Mouse (Mus musculus) ovary, adult 18-20 months (tissue): Measurements from ENCODE around the gene Hmgb1.

ENCODE experiments used
- DNase-seq: peaks from one replicate; pipeline ENCODE4 v3.0.0; 2022; ENCODE audit warnings: low spot score, mixed read lengths

The Hmgb1 gene

GRCm38 (mm10) chr5:149104096-149104725 is 80.1 kb downstream of the Hmgb1 start:
- DNase-seq, result no peak

DNA sequence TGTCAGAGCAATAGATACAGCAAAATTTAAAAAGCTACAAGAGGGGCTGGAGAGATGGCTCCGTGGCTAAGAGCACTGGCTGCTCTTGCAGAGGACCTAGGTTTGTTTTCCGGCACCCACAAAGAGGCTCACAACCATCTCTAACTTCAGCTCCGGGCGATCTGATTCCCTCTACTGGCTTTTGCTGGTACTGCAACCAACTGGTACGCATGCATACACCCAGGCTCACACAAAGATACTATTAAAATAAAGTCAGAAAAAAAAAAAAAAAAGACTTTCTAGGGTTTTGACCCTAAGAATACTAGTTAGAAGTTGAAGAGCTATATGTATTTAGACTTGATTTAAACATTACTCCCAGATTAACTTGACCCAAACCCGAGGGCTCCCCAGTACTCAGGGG is 82.4 kb downstream of the Hmgb1 start:
- DNase-seq, result no peak

GRCm38 (mm10) chr5:149100091-149100490 is 84.2 kb downstream of the Hmgb1 start:
- DNase-seq, result no peak

DNA sequence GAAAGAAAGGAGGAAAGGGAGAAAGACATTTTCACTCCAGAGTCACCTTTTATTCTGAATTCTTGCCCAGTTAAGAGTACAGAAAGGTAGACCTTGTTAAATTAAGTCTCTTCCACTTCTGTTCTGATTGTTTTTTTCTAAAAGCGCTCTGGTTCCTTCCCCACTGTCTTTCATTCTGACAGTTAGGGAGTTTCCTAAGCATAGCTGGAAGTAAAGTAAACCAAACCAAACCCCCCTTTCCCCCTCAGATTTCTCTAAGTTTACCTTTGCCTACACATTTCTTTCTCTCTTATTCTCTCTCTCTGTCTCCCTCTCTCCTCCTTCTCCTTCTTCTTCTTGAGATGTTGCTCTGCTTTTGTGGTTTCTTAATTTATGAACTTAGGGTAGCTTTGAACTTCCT is 85.3 kb downstream of the Hmgb1 start:
- DNase-seq, result no peak

DNA sequence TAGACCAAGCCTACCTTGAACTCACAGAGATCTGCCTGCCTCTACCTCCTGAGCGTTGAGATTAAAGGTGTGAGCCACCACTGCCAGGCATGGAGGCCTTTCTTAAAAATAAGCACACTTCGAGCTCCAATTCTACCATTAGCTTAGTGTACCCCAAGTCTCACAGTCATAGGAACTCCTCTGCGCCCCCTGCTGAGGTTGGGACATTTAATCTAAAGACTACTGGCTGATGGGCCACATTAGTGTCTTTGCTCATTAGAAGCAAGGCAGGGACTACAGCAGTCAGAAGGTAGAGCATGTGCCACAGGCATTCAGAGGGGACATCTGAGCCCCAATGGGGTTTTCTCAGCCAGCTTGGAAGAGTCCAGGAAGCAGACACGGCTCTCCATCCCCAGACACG is 86.4 kb downstream of the Hmgb1 start:
- DNase-seq, result no peak

- DNase-seq, result no peak
Observed at GRCm38 (mm10) chr5:149096284-149096683, 88.0 kb downstream of the Hmgb1 start.

DNA sequence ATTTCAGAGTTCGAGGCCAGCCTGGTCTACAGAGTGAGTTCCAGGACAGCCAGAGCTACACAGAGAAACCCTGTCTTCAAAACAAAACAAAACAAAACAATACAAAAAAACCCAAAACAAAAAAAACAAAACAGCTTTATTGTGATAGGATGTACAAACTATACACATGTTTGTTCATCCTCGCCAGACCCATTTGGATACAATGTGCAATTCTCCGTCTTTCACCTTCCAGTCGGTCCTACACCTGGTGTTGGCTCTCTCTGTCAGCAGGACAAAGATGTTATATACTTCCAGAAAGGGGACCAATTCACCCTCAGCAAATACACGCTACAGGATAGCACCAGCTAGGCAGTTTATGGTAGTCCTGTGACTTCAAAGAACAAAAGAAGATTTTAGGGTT is 91.4 kb downstream of the Hmgb1 start:
- no peak for DNase-seq

- DNase-seq, result no peak
Observed at GRCm38 (mm10) chr5:149092526-149092925, 91.8 kb downstream of the Hmgb1 start.

DNA sequence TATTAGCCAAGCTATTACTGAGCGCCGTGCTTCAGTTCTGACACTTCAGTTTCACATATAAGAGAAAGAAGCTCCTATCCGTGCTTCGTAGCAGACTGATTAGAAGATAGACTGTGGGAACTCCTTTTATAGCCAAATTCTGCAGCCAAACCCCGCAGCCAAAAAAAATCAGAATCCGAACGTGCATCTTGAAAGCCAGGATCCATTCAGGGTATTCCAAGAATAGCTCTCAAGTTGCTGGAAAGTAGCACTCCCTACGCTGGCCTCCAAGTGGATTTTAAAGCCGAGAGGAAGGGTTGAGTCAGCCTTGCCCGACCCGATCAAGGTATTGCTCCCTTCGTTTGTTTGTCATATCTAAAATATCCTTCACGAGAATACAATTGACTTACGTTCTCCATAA is 93.0 kb downstream of the Hmgb1 start:
- DNase-seq, result no peak

GRCm38 (mm10) chr5:149089860-149090259 is 94.4 kb downstream of the Hmgb1 start:
- no peak for DNase-seq

- no peak for DNase-seq
Observed at GRCm38 (mm10) chr5:149089456-149089855, 94.8 kb downstream of the Hmgb1 start.

- no peak for DNase-seq
Observed at GRCm38 (mm10) chr5:149088891-149089290, 95.4 kb downstream of the Hmgb1 start.

DNA sequence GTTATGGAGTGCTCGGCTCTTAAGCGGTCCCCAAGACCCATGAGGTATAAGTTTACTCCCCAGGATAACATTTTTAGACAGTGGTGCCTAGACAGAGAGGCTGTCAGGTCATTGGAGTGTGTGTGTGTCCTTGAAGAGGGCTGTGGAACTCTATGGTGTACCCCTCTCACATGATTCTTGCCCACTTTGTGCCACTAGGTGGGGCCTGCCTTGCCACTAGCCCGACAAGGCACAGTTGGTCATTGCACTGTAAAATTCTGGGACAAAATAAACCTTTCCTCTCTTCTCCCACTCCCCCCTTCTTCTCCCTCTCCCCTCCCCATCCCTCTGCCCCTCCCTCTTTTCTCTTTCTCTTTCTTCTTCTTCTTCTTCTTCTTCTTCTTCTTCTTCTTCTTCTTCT is 96.1 kb downstream of the Hmgb1 start:
- DNase-seq, result no peak

DNA sequence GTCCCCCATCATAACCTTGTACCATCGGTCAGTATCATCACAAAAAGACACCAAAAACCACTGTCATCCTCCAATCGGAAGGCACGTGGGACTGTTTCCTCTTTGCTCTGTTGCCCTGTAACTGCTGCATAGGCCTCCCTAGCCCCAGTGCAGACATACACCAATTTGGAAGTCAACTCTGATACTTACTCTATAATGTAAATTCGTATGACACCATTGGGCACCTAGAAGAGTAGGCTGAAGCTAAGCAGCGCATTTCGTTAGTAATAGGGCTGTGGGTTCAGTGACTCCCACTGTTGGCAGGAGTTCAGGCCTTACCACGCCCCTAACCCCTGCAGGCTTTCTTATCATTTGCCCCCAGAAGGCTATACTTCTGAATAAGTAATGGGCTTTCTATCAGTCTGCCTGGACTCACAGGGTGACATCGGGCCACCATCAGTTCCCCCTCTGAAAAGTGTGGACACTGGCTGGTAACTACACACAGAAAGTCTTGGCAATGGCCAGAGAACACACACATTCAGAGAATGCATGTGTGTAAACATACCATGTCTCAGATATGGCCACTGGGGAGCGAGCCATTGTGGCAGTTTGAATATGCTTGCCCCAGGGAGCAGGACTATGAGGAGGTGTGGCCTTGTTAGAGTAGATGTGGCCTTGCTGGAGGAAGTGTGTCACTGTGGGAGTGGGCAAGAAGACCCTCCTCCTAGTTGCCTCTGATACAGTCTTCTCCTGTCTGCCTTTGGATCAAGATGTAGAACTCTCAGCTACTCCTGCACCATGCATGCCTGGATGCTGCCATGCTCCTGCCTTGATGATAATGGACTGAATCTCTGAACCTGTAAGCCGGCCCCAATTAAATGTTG is 97.7 kb downstream of the Hmgb1 start:
- DNase-seq, result no peak

GRCm38 (mm10) chr5:149080466-149080865 is 103.8 kb downstream of the Hmgb1 start:
- no peak for DNase-seq

GRCm38 (mm10) chr5:149079758-149080150 is 104.5 kb downstream of the Hmgb1 start:
- DNase-seq, result no peak

DNA sequence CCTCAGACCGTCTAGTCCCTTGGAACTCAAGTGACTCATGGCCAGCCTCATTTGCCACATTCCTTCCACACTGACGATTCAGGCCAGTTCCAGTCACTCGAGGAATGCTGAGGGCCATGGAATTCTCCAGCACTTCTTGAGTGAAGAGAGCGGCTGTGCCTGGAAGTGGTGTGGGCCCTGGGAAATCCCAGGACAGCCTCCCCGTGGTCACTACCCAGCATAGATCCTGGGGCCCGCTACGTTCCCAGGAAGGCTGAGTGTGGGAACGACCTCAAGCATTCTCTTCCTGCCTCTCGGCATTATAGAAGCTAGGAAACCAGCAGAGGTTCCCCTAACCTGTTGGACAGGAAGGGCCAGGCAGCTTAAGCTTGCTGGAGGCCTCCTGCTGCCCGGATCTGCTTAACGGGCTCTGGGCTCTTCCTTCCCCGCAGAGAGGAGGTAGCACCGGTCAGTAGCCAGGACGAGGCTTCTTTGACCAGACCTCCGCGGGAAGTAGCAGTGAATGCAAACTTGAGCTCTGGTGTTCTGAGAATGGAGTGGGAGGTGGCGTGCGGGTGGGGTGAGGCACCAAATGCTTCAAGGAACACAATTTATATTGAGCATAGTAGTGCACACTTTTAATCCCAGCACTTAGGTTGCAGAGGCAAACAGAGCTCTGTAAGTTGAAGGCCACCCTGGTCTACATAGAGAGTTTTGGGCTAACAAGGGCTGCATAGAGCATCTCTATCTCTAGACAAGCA is 105.1 kb downstream of the Hmgb1 start:
- DNase-seq, result no peak

DNA sequence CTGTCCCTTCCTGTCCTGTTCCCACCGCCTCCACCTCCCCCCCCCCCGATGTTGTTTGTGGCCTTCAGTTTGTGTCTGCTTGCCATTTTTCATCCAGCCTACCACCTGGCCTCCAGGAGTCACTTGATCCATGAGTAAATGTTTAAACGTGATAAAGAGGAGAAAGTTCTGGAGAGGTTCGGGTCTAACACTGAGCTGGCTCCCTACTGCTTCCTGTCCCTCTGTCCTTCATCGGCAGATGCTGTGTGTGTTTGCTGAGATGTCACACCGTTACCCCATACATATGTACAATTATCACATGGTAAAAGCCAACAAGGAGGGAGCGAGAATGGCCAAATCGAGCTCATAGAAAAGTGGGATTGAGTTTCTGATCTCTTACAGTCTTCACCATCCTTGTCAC is 107.2 kb downstream of the Hmgb1 start:
- DNase-seq, result no peak

DNA sequence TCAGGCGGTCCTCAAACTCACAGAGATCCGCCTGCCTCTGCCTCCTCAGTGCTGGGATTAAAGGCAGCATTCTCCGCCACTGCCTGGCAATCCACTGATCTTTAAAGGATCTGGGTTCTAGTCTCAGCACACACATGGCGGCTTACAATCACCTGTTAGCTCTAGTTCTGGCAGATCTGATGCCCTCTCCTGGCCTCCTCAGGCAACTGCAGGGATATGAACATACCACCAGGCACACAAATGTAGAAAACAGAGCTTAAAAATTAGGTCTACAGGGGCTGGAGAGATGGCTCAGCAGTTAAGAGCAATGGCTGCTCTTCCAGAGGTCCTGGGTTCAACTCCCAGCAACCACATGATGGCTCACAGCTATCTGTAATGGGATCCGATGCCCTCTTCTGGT is 112.7 kb downstream of the Hmgb1 start:
- DNase-seq, result no peak

DNA sequence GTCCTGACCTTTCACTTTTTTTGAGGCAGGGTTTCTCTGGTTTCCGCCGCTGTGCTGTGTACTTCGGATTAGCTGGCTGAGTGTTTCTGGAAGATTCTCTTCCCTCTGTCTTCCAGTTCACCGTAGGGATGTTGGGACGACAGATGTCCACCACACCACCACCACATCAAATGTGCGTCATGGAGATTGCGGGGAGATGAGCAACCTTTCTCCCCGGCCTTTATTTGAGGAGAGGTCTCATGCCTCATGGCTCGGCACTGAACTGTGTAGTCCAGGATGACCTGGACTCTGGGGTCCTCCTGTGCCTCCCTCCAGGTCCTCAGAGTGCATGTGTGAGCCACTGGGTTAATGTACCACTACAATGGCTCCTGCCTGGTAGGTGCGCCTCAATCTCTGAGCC is 115.5 kb downstream of the Hmgb1 start:
- DNase-seq, result no peak

DNA sequence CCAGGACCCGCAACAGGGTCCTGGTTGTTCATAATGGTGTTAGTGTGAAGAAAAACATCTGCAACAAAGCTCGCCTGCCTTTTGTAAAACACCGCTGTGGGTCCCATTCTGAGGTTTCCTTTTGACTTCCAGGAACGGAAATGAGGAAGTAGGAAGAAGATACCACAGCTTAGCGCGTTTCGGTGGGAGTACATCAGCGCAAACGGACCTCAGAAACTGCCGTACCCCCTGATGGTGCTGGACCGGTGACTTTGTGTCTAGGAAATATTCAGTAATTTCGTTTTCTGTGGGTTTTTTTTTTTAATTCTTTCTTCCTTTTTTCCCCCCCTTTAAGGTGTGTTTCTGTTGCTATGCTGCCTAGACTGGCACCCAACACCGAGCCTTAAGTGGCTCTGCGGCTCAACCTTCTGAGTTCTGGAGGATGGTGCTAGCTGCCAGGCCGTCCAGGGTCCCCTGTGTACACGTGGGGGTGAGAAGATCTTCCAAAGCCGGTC is 116.0 kb downstream of the Hmgb1 start:
- DNase-seq, result no peak

GRCm38 (mm10) chr5:149067501-149067961 is 116.8 kb downstream of the Hmgb1 start:
- no peak for DNase-seq

DNA sequence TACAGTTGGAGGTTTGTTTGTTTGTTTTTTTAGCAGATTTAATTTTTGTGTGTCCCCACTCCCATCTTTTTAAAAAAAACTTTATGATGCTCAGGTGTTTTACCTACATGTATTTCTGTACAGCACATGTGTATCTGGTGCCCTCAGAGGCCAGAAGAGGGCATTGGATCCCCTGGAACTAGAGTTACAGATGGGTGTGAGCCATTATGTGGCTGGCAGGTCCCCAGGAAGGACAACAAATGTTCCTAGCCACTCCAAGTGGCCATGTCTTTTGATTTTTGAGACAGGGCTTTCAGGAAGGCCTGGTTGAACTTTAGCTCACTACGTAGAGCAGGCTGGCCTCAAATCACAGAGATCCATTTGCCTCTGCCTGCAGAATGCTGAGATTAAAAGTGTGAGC is 121.5 kb downstream of the Hmgb1 start:
- no peak for DNase-seq
